Mouse (Mus musculus) ES-E14 (cell line): ENCODE data around the gene Baiap2l1. TPM values are rescaled to one million over a fixed set of nuclear protein-coding genes. Genes with fewer than 3 reads are reported as not detected.

Source experiments
- DNase-seq: peaks from one replicate; pipeline ENCODE4 v3.0.0-alpha.2; 2013; ENCODE audit warnings: low read depth, low spot score
- H3K27ac ChIP-seq: 2 replicates; pipeline ENCODE4 v1.5.1; 2012; ENCODE audit warnings: low read depth, mild to moderate bottlenecking, low read length, moderate library complexity, mixed read lengths; ENCODE audit not compliant: poor library complexity, insufficient read depth, severe bottlenecking
- H3K36me3 ChIP-seq: 2 replicates; pipeline ENCODE4 v1.6.1; 2012; ENCODE audit warnings: mild to moderate bottlenecking, low read length, moderate library complexity, mixed read lengths; ENCODE audit not compliant: control insufficient read depth, poor library complexity, insufficient read depth, severe bottlenecking
- H3K4me1 ChIP-seq, 2 experiments: fragments of 150-350 bp in 1 of 2; sonication (generic) in 1 of 2; 2 replicates each; pipeline ENCODE4 v1.6.1; 2012; ENCODE audit warnings: low read length in 2 of 2, mild to moderate bottlenecking in 1 of 2, mixed read lengths in 1 of 2; ENCODE audit not compliant: control insufficient read depth in 2 of 2, insufficient read depth in 2 of 2, poor library complexity in 1 of 2
- H3K4me3 ChIP-seq, 2 experiments: fragments of 150-350 bp in 1 of 2; sonication (generic) in 1 of 2; 2 replicates each; pipeline ENCODE4 v1.5.1; 2012; ENCODE audit warnings: low read length in 2 of 2, low read depth in 1 of 2, mild to moderate bottlenecking in 1 of 2, mixed read lengths in 1 of 2; ENCODE audit not compliant: insufficient read depth in 1 of 2, poor library complexity in 1 of 2, severe bottlenecking in 1 of 2
- H3K9ac ChIP-seq: 2 replicates; pipeline ENCODE4 v1.6.1; 2012; ENCODE audit warnings: low read depth, mild to moderate bottlenecking, low read length, mixed read lengths; ENCODE audit not compliant: poor library complexity, insufficient read depth, severe bottlenecking
- H3K9me3 ChIP-seq: fragments of 150-350 bp; sonication (generic); 2 replicates; pipeline ENCODE4 v1.6.1; 2012; ENCODE audit warnings: low read depth, mild to moderate bottlenecking, low read length; ENCODE audit not compliant: control insufficient read depth, insufficient read depth
- CHD2 ChIP-seq: IDR thresholded peaks from 2 replicates; pipeline ENCODE4 v1.6.1; 2014; ENCODE audit warnings: mild to moderate bottlenecking, low read depth, low read length, inconsistent platforms
- HCFC1 ChIP-seq: IDR thresholded peaks from 2 replicates; pipeline ENCODE4 v1.6.1; 2012; ENCODE audit warnings: low read length, inconsistent platforms, borderline replicate concordance; ENCODE audit not compliant: insufficient read depth
- MAFK ChIP-seq: IDR thresholded peaks from 2 replicates; pipeline ENCODE4 v1.6.1; 2014; ENCODE audit warnings: mild to moderate bottlenecking, low read depth, low read length, inconsistent platforms; ENCODE audit not compliant: insufficient read depth
- ZC3H11A ChIP-seq: IDR thresholded peaks from 2 replicates; pipeline ENCODE4 v1.6.1; 2012; ENCODE audit warnings: low read depth, mild to moderate bottlenecking, inconsistent platforms, low read length, borderline replicate concordance
- ZNF384 ChIP-seq: IDR thresholded peaks from 2 replicates; pipeline ENCODE4 v1.6.1; 2012; ENCODE audit warnings: low read depth, low read length, inconsistent platforms
- in situ Hi-C, 2 experiments: fragments of 600-800 bp; cut with MboI; formaldehyde crosslinking; loops; one replicate each; pipeline ENCODE4 v1.15.1; 2025; ENCODE audit warnings: low sequenced_read_pairs in 2 of 2, inconsistent platforms in 1 of 2; ENCODE audit not compliant: unreplicated experiment in 2 of 2
- total RNA-seq: library from RNA; depleted of rRNA; stranded (reverse); fragments of 300-350 nt; gene quantifications from 2 replicates; pipeline ENCODE4 v1.2.3, GENCODE M21; 2012; rRNA removed

Gene Baiap2l1
- 0.69 and 1.4 TPM in 2 replicates for total RNA-seq

GRCm38 (mm10) chr5:144357881-144358591, at the start of gene Baiap2l1:
Baiap2l1 (minus strand) TSS chr5:144358112.
- H3K36me3 ChIP-seq: no peaks in the 10 kb centered on the region
- H3K9me3 ChIP-seq: no peaks in the 10 kb centered on the region

GRCm38 (mm10) chr5:144406256-144406655, 48.3 kb upstream of the Baiap2l1 start:
- DNase-seq: no peak
- Histone ChIP-seq H3K9me3 (no peaks in the 10 kb centered on the region), H3K27ac (no peak overlapping the region), H3K4me1 (peaks cover 0 to 2% of the 10 kb centered on the region in 2 experiments; a peak in 1 of 4 replicates), H3K36me3 (no peaks in the 10 kb centered on the region), H3K9ac (no peak overlapping the region), H3K4me3 (no peak overlapping the region)
- in situ Hi-C loops: no loop called here
- TF ChIP-seq ZC3H11A (no peak), ZNF384 (no peak), MAFK (no peak), HCFC1 (no peak), CHD2 (no peak)

More at GRCm38 (mm10) chr5:144357881-144358591, at the start of gene Baiap2l1:
- DNase-seq: peak; percentile 98
- TF ChIP-seq ZC3H11A: no peak
- TF ChIP-seq MAFK: no peak
- no peak for TF ChIP-seq HCFC1
- TF ChIP-seq CHD2: no peak
- no peak for TF ChIP-seq ZNF384
- no peak within 1 kb of the TSS for H3K27ac ChIP-seq
- in situ Hi-C loops: no loop called here
- no peaks in the 10 kb centered on the region; a peak in 2 of 4 replicates for H3K4me1 ChIP-seq
- peak within 1 kb of the TSS; percentile 60 for H3K9ac ChIP-seq
- peak within 1 kb of the TSS; percentile 71 to 97 for H3K4me3 ChIP-seq

- no peaks in the 10 kb centered on the region for H3K9me3 ChIP-seq
- in situ Hi-C loops: no loop called here
These were observed 42.9 kb upstream of the Baiap2l1 start for GRCm38 (mm10) chr5:144400821-144401220.

GRCm38 (mm10) chr5:144397566-144397965, 39.7 kb upstream of the Baiap2l1 start:
- Histone ChIP-seq H3K36me3 (no peaks in the 10 kb centered on the region), H3K27ac (no peak overlapping the region), H3K4me3 (no peak overlapping the region), H3K9ac (no peak overlapping the region), H3K9me3 (no peaks in the 10 kb centered on the region), H3K4me1 (no peaks in the 10 kb centered on the region)
- no peak for DNase-seq
- TF ChIP-seq MAFK: no peak
- TF ChIP-seq ZNF384: no peak
- TF ChIP-seq HCFC1: no peak
- TF ChIP-seq ZC3H11A: no peak
- no peak for TF ChIP-seq CHD2
- in situ Hi-C loops: no loop called here

More at GRCm38 (mm10) chr5:144400821-144401220, 42.9 kb upstream of the Baiap2l1 start:
- Histone ChIP-seq H3K4me3 (no peak overlapping the region), H3K4me1 (no peaks in the 10 kb centered on the region), H3K36me3 (no peaks in the 10 kb centered on the region), H3K27ac (no peak overlapping the region), H3K9ac (no peak overlapping the region)
- DNase-seq: no peak
- no peak for TF ChIP-seq ZC3H11A
- no peak for TF ChIP-seq MAFK
- no peak for TF ChIP-seq ZNF384
- TF ChIP-seq CHD2: no peak
- TF ChIP-seq HCFC1: no peak
